Mouse (Mus musculus) midbrain, postnatal 0 days (tissue): ENCODE data around the gene Ywhah. TPM values are rescaled to one million over a fixed set of nuclear protein-coding genes. Genes with fewer than 3 reads are reported as not detected.
A peak's percentile ranks its signal among the peaks of the same experiment; 100 is the strongest.

ENCODE experiments used
- ATAC-seq: fragments of 200-750 bp; cut with Nextera tagmentation; 2 replicates; pipeline ENCODE4 v1.8.0; 2017; ENCODE audit warnings: moderate number of reproducible peaks, mild to moderate bottlenecking, moderate TSS enrichment, moderate library complexity; ENCODE audit not compliant: low FRiP score
- DNase-seq: peaks from one replicate; pipeline ENCODE4 v3.0.0-alpha.2; 2015; ENCODE audit warnings: low spot score
- H3K27ac ChIP-seq: fragments of 300-500 bp; sonication (generic); 2 replicates; pipeline ENCODE4 v1.5.1; 2014; ENCODE audit warnings: low read depth, mild to moderate bottlenecking, low read length, mixed read lengths
- H3K27me3 ChIP-seq: fragments of 300-500 bp; sonication (generic); 2 replicates; pipeline ENCODE4 v1.6.1; 2014; ENCODE audit warnings: low read length, control low read depth, mixed read lengths; ENCODE audit not compliant: insufficient read depth
- H3K36me3 ChIP-seq: fragments of 300-500 bp; sonication (generic); 2 replicates; pipeline ENCODE4 v1.6.1; 2014; ENCODE audit warnings: low read length, control low read depth, mixed read lengths; ENCODE audit not compliant: insufficient read depth
- H3K4me1 ChIP-seq: fragments of 300-500 bp; sonication (generic); 2 replicates; pipeline ENCODE4 v1.6.1; 2014; ENCODE audit warnings: mild to moderate bottlenecking, control low read depth, antibody characterized with exemption, low read length, mixed read lengths; ENCODE audit not compliant: insufficient read depth
- H3K4me2 ChIP-seq: fragments of 300-500 bp; sonication (generic); 2 replicates; pipeline ENCODE4 v1.6.1; 2014; ENCODE audit warnings: low read depth, mild to moderate bottlenecking, low read length, mixed read lengths; ENCODE audit not compliant: poor library complexity, severe bottlenecking
- H3K4me3 ChIP-seq: fragments of 300-500 bp; sonication (generic); 2 replicates; pipeline ENCODE4 v1.5.1; 2014; ENCODE audit warnings: low read depth, mild to moderate bottlenecking, low read length, moderate library complexity
- H3K9ac ChIP-seq: fragments of 300-500 bp; sonication (generic); replicated peaks from 2 replicates; pipeline ENCODE4 v1.6.1; 2014; ENCODE audit warnings: mild to moderate bottlenecking, low read length, moderate library complexity, mixed read lengths; ENCODE audit not compliant: poor library complexity, severe bottlenecking
- H3K9me3 ChIP-seq: fragments of 300-500 bp; sonication (generic); 2 replicates; pipeline ENCODE4 v1.6.1; 2016; ENCODE audit warnings: low read length, control low read depth
- CTCF ChIP-seq: IDR thresholded peaks from 2 replicates; pipeline ENCODE4 v1.5.1; 2016; ENCODE audit warnings: antibody characterized with exemption, mild to moderate bottlenecking
- WGBS: fragments of 180-500 bp; shearing (Covaris S2); extraction: QIAGEN DNeasy Blood & Tissue Kit; methylation state at CpG from one replicate; pipeline ENCODE4 v1.1.7; 2014; 5-methylcytosine and 5-hydroxymethylcytosine counted together
- polyA plus RNA-seq: library from polyadenylated mRNA; unstranded; fragments of >200 nt; fragmentation: Nextera tagmentation; extraction: Ambion mirVana; gene quantifications from 2 replicates; pipeline ENCODE4 v1.2.1, GENCODE M21; 2015
- total RNA-seq: library from RNA; depleted of rRNA; stranded (reverse); fragments of >200 nt; gene quantifications from 2 replicates; pipeline ENCODE4 v1.2.3, GENCODE M21; 2014

The Ywhah gene
- total and polyA plus RNA-seq, 2 experiments from 2014 or later = 704 to 1,094 TPM

DNA sequence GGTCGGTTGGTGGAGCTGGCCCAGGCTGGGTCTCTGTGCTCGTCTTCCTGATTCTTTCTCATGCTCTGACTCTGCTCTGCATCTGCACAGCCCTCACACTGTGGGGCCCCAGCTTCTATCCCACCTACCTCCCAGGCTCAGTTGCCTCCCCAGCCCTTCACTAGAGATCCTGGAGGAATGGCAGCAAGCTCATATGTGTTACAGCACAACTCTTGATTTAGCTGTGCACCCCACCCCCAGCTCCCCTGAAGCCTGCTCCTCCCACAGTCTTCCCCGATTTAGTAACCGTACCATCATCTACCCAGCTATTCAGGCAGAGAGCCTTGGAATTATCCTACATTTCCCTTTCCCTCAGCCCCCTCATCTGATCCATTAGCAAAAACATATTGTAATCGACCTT lies 17.5 kb upstream of the Ywhah start:
- H3K9me3 ChIP-seq = no peaks in the 10 kb centered on the region
- ATAC-seq = no peak
- no peak overlapping the region for H3K4me3 ChIP-seq
- no peak for TF ChIP-seq CTCF
- no peak overlapping the region for H3K9ac ChIP-seq
- no peaks in the 10 kb centered on the region for H3K36me3 ChIP-seq
- H3K4me1 ChIP-seq = peaks cover 13% of the 10 kb centered on the region; the same call in 1 of the 2 replicates
- no peak overlapping the region for H3K27ac ChIP-seq
- no peak overlapping the region for H3K4me2 ChIP-seq
- H3K27me3 ChIP-seq = no peaks in the 10 kb centered on the region
- DNase-seq = no peak
- 90% methylated on average over 5 of the region's 5 CpGs for WGBS

DNA sequence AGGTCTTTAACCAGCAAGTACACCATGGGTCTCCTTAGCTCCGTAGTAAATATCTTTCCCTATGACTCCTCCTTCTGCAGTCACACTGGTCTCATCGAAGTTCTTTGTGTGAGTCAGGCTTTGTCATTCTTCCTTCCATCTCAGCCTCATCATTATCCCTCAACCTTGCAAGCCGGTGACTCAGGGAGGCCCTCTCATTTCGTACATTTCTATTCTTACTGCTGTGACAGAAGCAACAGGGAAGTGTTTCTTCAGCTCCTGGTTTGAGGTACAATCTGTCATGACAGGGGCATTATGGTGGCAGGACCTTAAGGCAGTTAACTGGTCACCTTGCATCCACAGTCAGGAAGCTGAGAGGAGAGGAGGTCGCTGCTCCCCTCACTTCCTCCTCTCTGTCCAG lies 15.8 kb upstream of the Ywhah start:
- TF ChIP-seq CTCF = no peak
- 89% methylated on average over 5 of the region's 5 CpGs for WGBS
- Histone ChIP-seq H3K4me3 (no peak overlapping the region), H3K36me3 (no peaks in the 10 kb centered on the region), H3K4me2 (no peak overlapping the region), H3K4me1 (peaks cover 15% of the 10 kb centered on the region; the same call in 1 of the 2 replicates), H3K9me3 (no peaks in the 10 kb centered on the region), H3K27me3 (no peaks in the 10 kb centered on the region), H3K9ac (no peak overlapping the region), H3K27ac (no peak overlapping the region)
- DNase-seq = no peak
- ATAC-seq = no peak

GRCm38 (mm10) chr5:33003500-33003899 lies 15.1 kb upstream of the Ywhah start:
- ATAC-seq (no peak), DNase-seq (no peak)
- Histone ChIP-seq H3K36me3 (no peaks in the 10 kb centered on the region), H3K4me3 (no peak overlapping the region), H3K4me1 (peaks cover 15% of the 10 kb centered on the region; the same call in 1 of the 2 replicates), H3K27ac (no peak overlapping the region), H3K27me3 (no peaks in the 10 kb centered on the region), H3K9ac (no peak overlapping the region), H3K4me2 (no peak overlapping the region), H3K9me3 (no peaks in the 10 kb centered on the region)
- TF ChIP-seq CTCF = no peak
- 76% methylated on average over 6 of the region's 6 CpGs for WGBS

GRCm38 (mm10) chr5:33004110-33004509 lies 14.5 kb upstream of the Ywhah start:
- ATAC-seq (no peak), DNase-seq (no peak)
- H3K4me2 ChIP-seq = no peak overlapping the region
- H3K27ac ChIP-seq = no peak overlapping the region
- H3K4me3 ChIP-seq = no peak overlapping the region
- H3K9ac ChIP-seq = no peak overlapping the region
- H3K4me1 ChIP-seq = peaks cover 15% of the 10 kb centered on the region; the same call in 1 of the 2 replicates
- no peak for TF ChIP-seq CTCF
- no peaks in the 10 kb centered on the region for H3K27me3 ChIP-seq
- 78% methylated on average over 4 of the region's 4 CpGs for WGBS
- no peaks in the 10 kb centered on the region for H3K36me3 ChIP-seq
- no peaks in the 10 kb centered on the region for H3K9me3 ChIP-seq

GRCm38 (mm10) chr5:33005442-33006145 lies 13.0 kb upstream of the Ywhah start:
- ATAC-seq (peak; percentile 40), DNase-seq (peak; percentile 54)
- Histone ChIP-seq H3K27ac (peak overlapping the region; percentile 78), H3K27me3 (no peaks in the 10 kb centered on the region), H3K4me2 (no peak overlapping the region), H3K4me3 (no peak overlapping the region), H3K9ac (no peak overlapping the region), H3K9me3 (no peaks in the 10 kb centered on the region), H3K36me3 (no peaks in the 10 kb centered on the region), H3K4me1 (peaks cover 18% of the 10 kb centered on the region; the same call in 1 of the 2 replicates)
- TF ChIP-seq CTCF = no peak
- WGBS = 52% methylated on average over 11 of the region's 11 CpGs

DNA sequence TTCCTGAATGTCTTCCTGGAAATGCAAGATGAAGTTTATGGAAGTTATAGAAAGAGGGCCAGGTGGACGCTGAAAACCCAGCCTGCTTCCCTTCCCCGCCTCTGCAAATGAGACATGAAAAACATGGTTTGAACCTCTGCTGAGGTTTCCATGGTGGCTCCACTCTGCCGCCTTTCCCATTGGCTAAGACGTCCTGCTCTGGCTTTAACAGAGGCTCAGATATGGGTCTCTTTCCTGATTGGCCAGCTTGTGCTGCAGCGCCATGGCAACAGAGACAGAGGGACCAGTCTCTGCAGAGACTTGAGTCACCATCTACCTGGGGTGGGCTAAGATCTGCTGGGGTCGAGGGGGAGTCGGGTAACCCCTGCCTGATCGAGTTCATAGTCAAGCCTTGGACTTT lies 11.9 kb upstream of the Ywhah start:
- H3K4me3 ChIP-seq = no peak overlapping the region
- TF ChIP-seq CTCF = no peak
- peak overlapping the region; percentile 78 for H3K27ac ChIP-seq
- no peaks in the 10 kb centered on the region for H3K9me3 ChIP-seq
- DNase-seq = peak; percentile 89
- H3K4me2 ChIP-seq = no peak overlapping the region
- peak; percentile 76 for ATAC-seq
- no peaks in the 10 kb centered on the region for H3K36me3 ChIP-seq
- H3K27me3 ChIP-seq = no peaks in the 10 kb centered on the region
- no peak overlapping the region for H3K9ac ChIP-seq
- peaks cover 29% of the 10 kb centered on the region; the same call in 1 of the 2 replicates for H3K4me1 ChIP-seq
- WGBS = 20% methylated on average over 8 of the region's 8 CpGs
